Mouse (Mus musculus) R1 (cell line): ENCODE measurements around the gene Gm5148.

Experiments used
- DNase-seq: peaks from one replicate; pipeline ENCODE4 v3.0.0-alpha.2; 2018; ENCODE audit warnings: low read depth, low spot score

Gm5148 gene

DNA sequence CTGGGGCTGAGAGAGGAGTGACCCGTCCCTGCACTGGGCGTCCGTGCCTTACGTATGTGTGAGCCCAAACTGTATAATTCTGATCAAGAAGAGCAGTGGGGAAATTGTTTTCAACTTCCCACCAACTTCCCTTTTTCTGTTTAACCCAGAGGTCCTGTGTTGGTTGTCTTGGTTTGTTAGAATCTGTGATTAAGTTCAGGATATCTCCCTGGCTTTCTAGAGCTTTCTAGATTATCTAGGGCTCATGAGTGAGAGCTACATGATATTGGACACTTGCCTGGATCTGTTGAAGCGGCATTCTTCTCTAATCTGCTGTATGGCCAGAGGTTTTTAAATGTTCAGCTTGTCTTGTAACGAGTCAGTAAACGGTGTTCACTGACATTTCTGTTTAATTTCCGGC lies 30.7 kb downstream of the Gm5148 start:
- DNase-seq: no peak

DNA sequence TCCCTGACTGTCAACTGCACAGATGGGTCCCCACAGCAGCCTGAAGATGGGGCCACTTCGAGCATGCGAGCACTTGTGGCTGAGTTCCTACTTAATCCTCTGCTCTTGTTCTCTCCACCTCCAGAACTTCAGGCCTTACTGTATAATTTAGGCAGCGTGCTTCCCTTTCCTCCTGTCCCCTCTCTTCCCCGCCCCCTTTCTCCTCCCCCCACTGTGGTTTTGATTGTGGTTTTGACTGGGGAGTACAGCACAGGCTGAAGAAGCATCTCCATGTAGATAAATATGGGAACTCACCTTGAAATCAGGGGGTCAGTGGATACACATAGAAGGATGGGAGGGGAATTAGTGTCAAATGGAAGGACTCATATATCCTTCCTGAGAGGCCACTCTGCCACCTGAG lies 31.3 kb downstream of the Gm5148 start:
- DNase-seq: no peak

DNA sequence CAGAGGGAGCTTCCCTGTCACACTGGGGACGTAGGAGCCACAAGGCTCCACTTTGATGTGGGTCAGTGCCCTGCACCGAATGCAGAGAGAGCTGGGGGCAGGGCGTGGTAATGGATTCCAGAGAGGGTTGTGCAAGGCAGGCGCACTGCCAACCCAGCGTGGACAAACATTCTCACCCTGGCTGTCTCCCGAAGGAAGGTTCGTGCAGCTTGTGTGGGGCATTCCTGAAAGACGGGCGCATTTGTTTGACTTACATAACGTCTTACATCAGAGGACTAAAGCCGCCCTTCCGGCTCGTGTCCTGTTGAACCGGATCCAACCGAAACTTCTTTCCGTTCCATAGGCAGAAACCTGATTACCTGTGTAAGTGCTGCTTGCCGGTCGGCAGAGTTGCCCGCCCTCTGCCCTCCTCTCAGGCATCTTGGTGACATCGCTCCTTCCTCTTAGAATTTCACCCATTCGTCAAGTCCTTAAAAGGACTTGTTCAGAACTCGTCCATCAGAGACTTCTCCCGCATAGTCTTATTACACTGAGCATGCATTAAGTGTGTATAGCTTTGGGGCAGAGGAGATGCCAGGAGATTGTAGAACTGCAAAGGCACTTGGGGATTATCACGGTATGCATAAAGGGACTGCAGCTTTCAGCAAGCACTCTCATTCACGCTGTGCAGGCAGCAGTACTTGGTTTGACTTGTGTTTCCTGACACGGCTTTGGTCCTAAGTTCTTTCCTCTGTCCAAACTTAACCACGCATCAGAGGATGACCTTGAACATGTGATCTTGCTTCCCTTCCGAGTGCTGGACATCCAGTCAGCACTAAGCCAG lies 36.9 kb downstream of the Gm5148 start:
- DNase-seq: peak; percentile 80

DNA sequence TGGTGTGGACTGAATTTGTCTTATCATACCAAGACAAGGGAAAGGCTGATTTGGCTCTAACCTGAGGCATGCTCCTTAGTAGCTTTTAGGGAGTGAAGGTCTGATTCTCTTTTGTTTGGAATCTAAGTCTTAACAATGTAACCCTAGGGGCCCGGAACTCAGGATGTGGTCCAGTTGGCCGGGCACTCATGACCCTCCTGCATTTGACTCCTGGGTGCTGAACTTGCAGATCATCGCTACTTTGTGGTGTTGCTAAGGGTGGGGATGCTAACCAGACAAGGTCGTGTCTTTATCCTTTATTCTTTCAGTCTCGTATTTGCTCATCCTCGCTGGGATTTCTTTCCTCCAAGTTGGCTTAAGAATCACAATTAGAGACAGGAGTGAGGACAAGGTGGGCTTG lies 37.5 kb downstream of the Gm5148 start:
- peak; percentile 74 for DNase-seq

DNA sequence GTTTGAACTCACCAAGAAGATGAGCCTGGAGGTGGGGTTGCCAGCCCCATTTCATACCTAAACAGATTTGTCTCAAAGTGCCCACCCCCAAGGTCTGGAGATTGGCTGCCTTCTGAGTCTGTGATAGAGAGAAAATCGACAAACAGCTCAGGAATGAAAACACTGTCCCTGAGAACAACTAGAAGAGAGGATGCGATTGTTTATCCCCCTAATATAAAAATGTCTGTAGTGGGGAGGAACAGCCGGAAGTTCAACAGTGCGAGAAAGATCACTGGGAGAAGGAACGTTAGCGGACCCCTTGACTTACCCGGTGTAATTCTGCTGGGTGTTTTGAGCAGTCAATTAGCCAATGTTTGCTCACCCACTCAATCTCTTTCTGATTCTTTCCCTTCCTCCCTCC lies 38.1 kb downstream of the Gm5148 start:
- DNase-seq: no peak

DNA sequence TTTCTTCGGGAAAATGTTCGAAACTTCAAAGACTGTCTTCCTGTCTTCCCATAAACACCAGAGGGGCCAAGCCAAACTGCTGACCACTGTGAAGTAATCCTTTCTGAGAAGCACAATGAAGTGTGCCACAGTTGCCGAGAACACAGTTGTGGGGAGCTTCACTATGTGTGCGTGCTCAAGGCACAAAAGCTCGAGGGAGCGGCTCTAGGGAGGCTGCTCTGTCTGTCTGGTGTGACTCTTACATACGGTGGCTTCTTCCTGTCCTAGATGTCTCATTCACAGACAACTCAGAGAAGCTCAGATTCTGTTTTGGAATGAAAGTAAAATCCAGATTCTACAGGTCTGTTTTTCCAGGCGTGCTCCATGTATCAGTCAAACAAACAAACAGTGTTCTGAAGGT lies 48.0 kb downstream of the Gm5148 start:
- no peak for DNase-seq

DNA sequence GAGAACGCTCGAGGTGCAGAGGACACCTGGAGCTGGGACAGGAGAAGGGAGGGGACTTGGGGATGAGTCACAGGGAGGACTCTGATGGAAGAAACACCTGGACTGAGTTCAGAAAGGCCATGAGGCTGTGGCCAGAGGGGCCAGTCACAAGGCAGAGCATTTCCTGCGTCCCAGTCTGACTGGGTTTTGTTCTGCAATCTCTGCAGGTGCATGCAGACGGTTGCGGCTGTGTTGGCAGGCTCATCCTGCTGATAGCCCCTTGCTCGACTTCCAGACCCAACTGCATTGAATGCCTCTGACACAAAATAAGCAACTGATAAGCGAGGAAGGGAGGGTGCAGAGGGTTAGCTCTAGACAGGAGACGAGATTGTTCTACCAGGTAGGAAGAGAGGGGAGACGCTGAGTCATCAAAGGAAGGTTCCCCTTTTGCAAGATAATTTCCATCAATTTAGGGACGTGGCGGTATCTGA lies 49.2 kb downstream of the Gm5148 start:
- no peak for DNase-seq

DNA sequence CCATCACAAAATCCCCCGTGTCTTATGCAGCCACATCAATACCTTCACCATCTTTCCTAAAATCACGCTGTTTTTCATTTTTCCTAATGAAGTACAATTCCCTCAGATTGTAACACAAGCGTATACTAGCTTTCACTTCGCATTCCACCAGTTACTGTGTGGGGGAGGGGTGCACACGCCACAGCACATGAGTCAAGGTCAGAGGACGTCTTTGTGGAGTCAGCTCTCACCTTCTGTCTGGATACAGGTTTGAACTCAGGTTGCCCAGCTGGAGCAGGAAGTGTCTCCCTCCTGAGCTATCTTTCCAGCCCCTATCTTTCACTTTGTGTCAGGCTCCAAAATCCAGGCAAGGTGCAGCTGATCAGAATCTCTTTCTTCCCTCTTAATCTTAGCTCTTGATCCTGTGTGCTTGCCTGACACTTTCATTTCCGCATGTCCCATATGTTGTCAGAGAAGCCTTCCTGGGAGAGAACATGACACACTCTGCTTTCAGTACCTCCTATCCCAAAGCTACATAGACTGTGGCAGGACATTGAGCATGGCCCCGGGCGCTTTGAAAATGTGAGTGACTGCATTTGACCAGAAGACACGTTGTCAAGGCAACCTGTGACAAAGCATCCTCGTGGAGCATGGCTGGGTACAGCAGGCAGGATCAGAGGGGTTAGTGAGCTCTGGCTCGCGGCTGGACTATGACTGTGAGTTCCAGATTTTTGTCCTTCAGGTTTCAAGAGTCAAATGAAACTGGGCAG lies 50.6 kb downstream of the Gm5148 start:
- DNase-seq: peak; percentile 79

DNA sequence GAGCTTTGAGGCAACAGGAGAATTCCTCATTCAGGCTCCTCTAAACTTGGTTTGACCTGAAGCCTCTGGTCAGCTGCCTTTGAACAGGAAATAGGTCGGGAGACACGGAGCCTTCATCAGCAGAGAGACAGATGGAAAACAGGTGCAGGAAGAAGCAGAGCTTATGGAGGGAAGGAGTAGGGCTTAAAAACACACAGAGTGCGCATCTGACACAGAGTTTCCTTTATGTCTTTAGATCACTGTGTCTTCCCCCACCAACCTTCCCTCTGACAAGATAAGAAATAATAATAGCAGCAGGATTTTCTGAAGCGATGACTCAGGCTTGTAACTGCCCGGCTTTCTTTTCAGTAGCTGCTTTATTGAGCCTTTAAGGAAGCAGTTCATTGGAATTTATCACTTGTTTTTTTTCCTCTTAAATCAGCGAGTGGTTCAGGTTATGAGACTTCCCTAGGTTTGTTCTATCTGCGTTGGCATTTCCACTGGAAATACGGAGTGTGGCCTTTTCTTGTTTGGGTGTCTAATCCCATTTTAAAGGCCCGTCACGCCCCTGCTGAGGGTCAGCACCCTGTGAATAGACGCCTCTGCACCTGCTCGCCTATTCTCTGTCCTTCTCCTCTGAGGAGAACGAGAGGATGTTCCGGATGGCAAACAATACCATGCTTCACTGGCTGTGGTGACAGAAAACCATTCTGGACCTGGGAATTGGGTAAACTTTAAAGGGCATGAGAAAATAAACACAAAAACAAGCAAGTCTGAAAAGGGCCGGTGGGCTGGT lies 51.8 kb downstream of the Gm5148 start:
- no peak for DNase-seq

DNA sequence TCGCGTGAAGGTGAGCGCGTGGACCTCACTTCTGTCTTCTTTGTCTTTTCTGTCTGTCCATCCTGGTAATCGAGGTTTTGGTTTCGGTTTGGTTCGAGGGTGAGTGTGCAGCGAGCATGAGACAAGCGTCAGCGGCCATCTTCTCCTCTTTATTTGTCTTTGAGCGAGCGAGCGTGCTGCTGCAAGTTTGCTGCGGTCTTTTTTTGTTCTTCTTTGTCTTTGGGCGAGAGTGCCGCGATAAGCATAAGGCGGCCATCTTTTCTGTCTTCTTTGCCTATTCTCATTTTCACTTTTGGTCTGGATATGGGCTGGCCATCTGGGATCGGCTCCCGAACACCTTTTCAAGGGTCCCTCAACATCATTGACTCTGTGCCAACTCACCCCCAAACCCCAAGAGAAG lies 55.2 kb downstream of the Gm5148 start:
- peak; percentile 66 for DNase-seq

DNA sequence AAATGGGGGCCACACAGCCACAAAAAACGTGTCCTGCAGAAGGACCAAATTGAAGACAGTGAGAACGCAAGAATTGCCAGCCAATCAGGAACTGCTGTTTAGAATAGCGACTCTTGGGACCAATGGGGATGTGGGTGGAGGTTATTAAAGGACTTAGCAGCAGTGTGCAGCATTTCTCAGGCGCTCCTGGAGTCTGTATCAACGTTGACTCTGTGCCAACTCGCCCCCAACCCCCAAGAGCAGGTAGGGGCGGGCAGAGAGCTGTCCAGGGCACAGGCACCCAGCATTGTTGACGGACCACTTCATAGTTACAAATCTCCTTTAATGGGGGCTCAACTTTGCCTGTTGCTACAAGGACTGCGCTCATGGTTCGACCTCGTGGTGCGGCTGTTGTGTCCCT lies 55.6 kb downstream of the Gm5148 start:
- peak; percentile 88 for DNase-seq

DNA sequence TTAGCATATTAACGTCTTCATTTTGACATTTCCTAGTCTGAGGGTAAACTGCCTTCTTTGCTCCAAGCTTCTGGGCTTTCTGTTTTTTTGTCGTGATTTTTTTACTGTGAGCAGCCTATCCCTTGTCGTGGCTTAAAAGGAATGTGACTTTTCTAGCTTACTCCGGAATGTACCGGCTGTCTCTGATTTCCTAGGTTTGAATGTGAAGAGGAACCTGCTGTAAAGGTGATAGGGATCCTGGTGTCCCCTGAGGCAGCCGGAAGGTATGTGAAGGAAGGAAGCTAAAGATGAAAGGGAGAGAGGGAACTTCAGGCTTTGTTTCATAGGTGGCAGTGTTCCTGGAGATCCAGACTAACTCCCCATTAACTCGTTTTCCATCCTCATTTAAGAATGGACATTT lies 56.6 kb downstream of the Gm5148 start:
- DNase-seq: peak; percentile 86

DNA sequence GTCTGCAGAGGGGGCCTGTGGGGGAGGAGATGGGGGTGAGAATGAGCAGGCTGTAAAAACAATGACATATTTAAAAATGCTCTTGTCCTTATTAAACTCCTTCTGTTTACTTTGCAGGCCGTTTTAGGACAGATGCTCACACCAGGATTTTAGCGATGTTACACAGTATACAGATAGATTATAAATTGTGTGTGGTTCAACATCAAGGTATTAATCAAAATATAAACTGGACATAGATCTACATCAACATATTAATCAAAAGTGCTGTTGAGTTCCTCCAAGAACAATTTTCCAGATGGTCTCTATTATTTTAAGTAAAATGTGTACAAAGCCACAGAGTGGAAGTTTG lies 57.2 kb downstream of the Gm5148 start:
- no peak for DNase-seq

DNA sequence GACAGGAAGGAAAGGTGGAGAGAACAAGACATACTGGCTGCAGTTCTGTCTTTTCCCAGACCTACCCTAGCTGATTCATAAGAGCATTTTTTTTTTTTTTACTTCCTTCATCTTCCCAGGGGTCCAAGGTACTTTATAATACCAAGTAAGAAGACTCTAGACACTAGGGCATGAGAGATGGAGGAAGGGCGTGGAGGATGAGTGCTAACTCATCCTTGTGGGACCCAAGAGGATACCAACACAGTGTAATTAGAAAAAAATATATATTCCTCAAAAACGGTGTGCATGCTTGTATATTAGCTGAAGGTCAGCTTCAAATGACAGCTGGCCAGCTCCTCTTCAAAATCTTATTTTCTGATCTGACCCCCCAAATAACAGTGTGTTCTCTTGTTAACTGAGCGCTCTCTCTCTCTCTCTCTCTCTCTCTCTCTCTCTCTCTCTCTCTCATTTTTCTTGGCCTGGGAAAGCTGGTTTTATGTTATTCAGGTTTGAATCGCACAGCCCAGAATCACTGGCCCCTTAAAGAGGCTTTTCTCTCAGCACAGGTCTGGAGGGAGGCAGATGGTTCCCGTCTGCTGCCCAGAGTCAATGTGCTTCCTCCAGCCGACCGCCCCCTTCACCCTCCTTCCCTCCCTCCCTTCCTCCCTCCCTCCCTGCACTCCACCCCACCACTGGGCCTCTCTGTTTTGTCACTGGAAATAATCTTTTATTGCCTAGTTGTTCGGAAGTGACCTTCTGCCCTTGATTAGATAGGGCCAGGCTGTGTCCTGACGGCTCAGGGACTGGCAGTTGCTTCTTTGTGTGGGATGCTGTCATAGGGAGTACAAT lies 57.8 kb downstream of the Gm5148 start:
- no peak for DNase-seq
